Mouse (Mus musculus) forebrain, embryonic 15.5 days (tissue): Measurements from ENCODE around the gene Fmod. TPM values are rescaled to one million over a fixed set of nuclear protein-coding genes. Genes with fewer than 3 reads are reported as not detected.
A peak's percentile ranks its signal among the peaks of the same experiment; 100 is the strongest.

Experiments used
- ATAC-seq: fragments of 200-750 bp; cut with Nextera tagmentation; replicated peaks from 2 replicates; pipeline ENCODE4 v1.8.0; 2017; ENCODE audit warnings: mild to moderate bottlenecking, moderate TSS enrichment, moderate library complexity
- H3K27ac ChIP-seq: fragments of 300-500 bp; sonication (generic); replicated peaks from 2 replicates; pipeline ENCODE4 v1.5.1; 2015; ENCODE audit warnings: mild to moderate bottlenecking, inconsistent platforms
- H3K27me3 ChIP-seq: fragments of 300-500 bp; sonication (generic); 2 replicates; pipeline ENCODE4 v1.6.1; 2015; ENCODE audit warnings: inconsistent platforms
- H3K36me3 ChIP-seq: fragments of 300-500 bp; sonication (generic); 2 replicates; pipeline ENCODE4 v1.6.1; 2015; ENCODE audit warnings: mild to moderate bottlenecking, inconsistent platforms
- H3K4me1 ChIP-seq: fragments of 300-500 bp; sonication (generic); 2 replicates; pipeline ENCODE4 v1.6.1; 2015; ENCODE audit warnings: inconsistent platforms
- H3K4me2 ChIP-seq: fragments of 300-500 bp; sonication (generic); replicated peaks from 2 replicates; pipeline ENCODE4 v1.6.1; 2015; ENCODE audit warnings: mild to moderate bottlenecking, inconsistent platforms
- H3K4me3 ChIP-seq: fragments of 300-500 bp; sonication (generic); 2 replicates; pipeline ENCODE4 v1.5.1; 2015; ENCODE audit warnings: mild to moderate bottlenecking, inconsistent platforms
- H3K9ac ChIP-seq: fragments of 300-500 bp; sonication (generic); replicated peaks from 2 replicates; pipeline ENCODE4 v1.6.1; 2015; ENCODE audit warnings: mild to moderate bottlenecking, inconsistent platforms
- H3K9me3 ChIP-seq: fragments of 300-500 bp; sonication (generic); 2 replicates; pipeline ENCODE4 v1.6.1; 2016; ENCODE audit warnings: inconsistent platforms
- WGBS: fragments of 180-500 bp; shearing (Covaris S2); methylation state at CpG from one replicate; pipeline ENCODE4 v1.1.7; 2015; ENCODE audit warnings: mixed read lengths; 5-methylcytosine and 5-hydroxymethylcytosine counted together
- polyA plus RNA-seq: library from polyadenylated mRNA; unstranded; fragments of >200 nt; fragmentation: Nextera tagmentation; extraction: Ambion mirVana; gene quantifications from 2 replicates; pipeline ENCODE4 v1.2.1, GENCODE M21; 2015

Gene Fmod
- polyA plus RNA-seq, 1 experiment from 2014 or later, result 4.2 TPM

DNA sequence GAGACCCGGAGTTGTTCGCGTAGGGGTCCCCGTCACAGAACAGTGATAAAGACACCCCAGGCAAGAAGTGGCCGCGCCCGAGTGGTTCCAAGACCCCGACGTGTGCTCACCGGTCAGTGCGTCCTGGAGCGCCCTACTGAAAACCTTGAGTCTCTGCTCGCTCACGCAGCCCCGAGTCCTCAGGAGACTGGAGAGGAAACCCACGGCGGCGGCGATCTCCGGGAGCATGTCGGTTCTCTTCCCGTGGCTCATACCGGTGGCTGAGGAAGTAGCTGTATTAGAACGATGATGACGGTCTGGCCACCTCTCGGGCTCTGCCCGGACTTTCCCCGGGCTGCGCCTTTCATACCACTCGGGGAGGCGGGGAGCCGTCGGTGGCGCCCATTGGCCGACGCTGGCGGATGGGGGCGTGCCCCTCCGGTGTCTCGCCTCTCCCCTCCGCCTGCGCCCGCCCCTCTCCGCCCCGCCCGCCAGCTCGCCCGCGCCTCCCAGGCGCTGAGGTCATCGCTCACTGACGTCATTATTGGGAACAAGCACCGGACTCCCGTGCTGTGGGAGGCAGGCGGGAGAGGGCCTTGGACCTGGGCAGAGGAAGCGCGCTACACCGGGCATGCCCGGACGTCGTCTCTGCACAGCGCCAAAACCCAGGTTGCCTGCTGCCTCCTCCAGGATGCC, 41.9 kb downstream of the Fmod start, which contains the start of gene Btg2:
Btg2 (minus strand) TSS at position 319 of the 675 bp plus-strand sequence.
- H3K36me3 ChIP-seq, result peaks cover 4% of the 10 kb centered on the region; the same call in 1 of the 2 replicates
- H3K4me1 ChIP-seq, result peaks cover 54% of the 10 kb centered on the region
- H3K4me3 ChIP-seq, result peak within 1 kb of the TSS; percentile 91
- no peaks in the 10 kb centered on the region for H3K9me3 ChIP-seq
- under 1% methylated on average over 62 of the region's 62 CpGs for WGBS
- H3K27me3 ChIP-seq, result no peaks in the 10 kb centered on the region
- H3K27ac ChIP-seq, result peak within 1 kb of the TSS; percentile 92
- peak within 1 kb of the TSS; percentile 93 for H3K9ac ChIP-seq
- H3K4me2 ChIP-seq, result peak within 1 kb of the TSS; percentile 72
- peak; percentile 93 for ATAC-seq

- peak overlapping the region; percentile 93 for H3K9ac ChIP-seq
- H3K4me2 ChIP-seq, result peak overlapping the region; percentile 72
- peaks cover 4% of the 10 kb centered on the region; the same call in 1 of the 2 replicates for H3K36me3 ChIP-seq
- no peaks in the 10 kb centered on the region for H3K27me3 ChIP-seq
- H3K27ac ChIP-seq, result peak overlapping the region; percentile 92
- H3K4me3 ChIP-seq, result peak overlapping the region; percentile 91
- peak; percentile 37 for ATAC-seq
- H3K4me1 ChIP-seq, result peaks cover 54% of the 10 kb centered on the region
- H3K9me3 ChIP-seq, result no peaks in the 10 kb centered on the region
- WGBS, result 2% methylated on average over 9 of the region's 9 CpGs
These were observed 42.6 kb downstream of the Fmod start for GRCm38 (mm10) chr1:134079477-134080163.

DNA sequence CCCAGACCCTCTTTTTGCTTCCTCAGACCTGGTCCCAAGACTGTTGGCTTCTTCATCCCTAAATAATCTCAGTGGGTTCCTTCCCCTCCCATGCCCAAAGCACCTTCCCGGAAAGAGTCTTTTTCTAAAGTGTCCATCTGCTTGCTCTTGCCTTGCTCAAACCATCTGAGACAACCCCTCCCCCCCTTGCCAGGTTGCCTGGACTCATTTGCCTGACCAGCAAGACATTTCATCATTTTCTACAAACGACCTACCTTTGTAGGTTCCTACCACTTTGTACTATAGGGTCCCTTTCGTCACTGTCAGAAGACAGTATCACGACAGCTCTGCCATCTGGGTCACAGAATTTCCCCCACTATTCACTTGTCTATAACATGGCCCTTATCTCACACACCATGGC, 43.4 kb downstream of the Fmod start:
- no peak overlapping the region for H3K4me2 ChIP-seq
- 73% methylated on average over 4 of the region's 4 CpGs for WGBS
- H3K36me3 ChIP-seq, result no peaks in the 10 kb centered on the region
- peak overlapping the region; percentile 92 for H3K27ac ChIP-seq
- H3K9ac ChIP-seq, result no peak overlapping the region
- no peak overlapping the region for H3K4me3 ChIP-seq
- ATAC-seq, result no peak
- peaks cover 50% of the 10 kb centered on the region for H3K4me1 ChIP-seq
- H3K27me3 ChIP-seq, result no peaks in the 10 kb centered on the region
- no peaks in the 10 kb centered on the region for H3K9me3 ChIP-seq

- WGBS, result 92% methylated on average over 5 of the region's 5 CpGs
- H3K9ac ChIP-seq, result no peak overlapping the region
- peaks cover 46% of the 10 kb centered on the region for H3K4me1 ChIP-seq
- H3K9me3 ChIP-seq, result no peaks in the 10 kb centered on the region
- no peak overlapping the region for H3K27ac ChIP-seq
- no peaks in the 10 kb centered on the region for H3K27me3 ChIP-seq
- H3K36me3 ChIP-seq, result no peaks in the 10 kb centered on the region
- no peak overlapping the region for H3K4me3 ChIP-seq
- H3K4me2 ChIP-seq, result no peak overlapping the region
- ATAC-seq, result no peak
These were observed 43.9 kb downstream of the Fmod start for GRCm38 (mm10) chr1:134080881-134081450.

DNA sequence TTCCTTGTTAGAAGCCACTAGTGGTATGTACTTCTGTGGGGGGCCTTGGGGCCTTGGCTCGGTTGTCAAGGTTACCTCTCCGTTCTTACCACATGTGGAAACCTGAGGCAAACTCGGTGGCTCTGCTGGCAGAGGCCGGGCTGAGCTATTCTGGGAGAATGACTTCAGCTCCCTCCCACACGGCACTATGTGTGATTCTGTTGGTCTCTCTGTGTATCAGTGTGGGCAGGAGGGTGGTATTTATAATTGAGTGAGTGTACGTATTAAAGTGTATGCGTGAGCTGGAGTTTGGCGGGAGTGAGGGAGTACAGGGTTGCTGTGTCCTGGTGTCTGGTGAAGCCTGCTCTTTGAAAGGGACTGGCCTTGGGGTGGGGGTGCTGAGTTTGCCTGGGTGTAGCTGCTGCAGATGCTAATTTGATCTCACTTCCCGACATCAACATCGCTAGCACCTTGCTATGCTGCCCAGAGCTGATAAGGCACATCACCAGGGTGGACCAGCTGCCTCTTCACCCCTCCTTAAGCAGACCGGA, 46.0 kb downstream of the Fmod start:
- no peak overlapping the region for H3K4me2 ChIP-seq
- no peak overlapping the region for H3K9ac ChIP-seq
- H3K9me3 ChIP-seq, result no peaks in the 10 kb centered on the region
- no peaks in the 10 kb centered on the region for H3K36me3 ChIP-seq
- WGBS, result 62% methylated on average over 11 of the region's 11 CpGs
- peaks cover 37% of the 10 kb centered on the region for H3K4me1 ChIP-seq
- no peak overlapping the region for H3K4me3 ChIP-seq
- no peak for ATAC-seq
- H3K27ac ChIP-seq, result no peak overlapping the region
- no peaks in the 10 kb centered on the region for H3K27me3 ChIP-seq

- Histone ChIP-seq H3K27ac (no peak overlapping the region), H3K27me3 (no peaks in the 10 kb centered on the region), H3K36me3 (no peaks in the 10 kb centered on the region), H3K9ac (no peak overlapping the region), H3K9me3 (no peaks in the 10 kb centered on the region), H3K4me2 (no peak overlapping the region), H3K4me1 (peaks cover 32% of the 10 kb centered on the region), H3K4me3 (no peak overlapping the region)
- no peak for ATAC-seq
- WGBS, result 89% methylated on average over 8 of the region's 8 CpGs
These were observed 46.6 kb downstream of the Fmod start for GRCm38 (mm10) chr1:134083676-134084075.

- ATAC-seq, result no peak
- Histone ChIP-seq H3K9me3 (no peaks in the 10 kb centered on the region), H3K4me1 (peaks cover 32% of the 10 kb centered on the region), H3K27me3 (no peaks in the 10 kb centered on the region), H3K36me3 (no peaks in the 10 kb centered on the region), H3K9ac (no peak overlapping the region), H3K4me2 (no peak overlapping the region), H3K27ac (no peak overlapping the region), H3K4me3 (no peak overlapping the region)
- 69% methylated on average over 3 of the region's 3 CpGs for WGBS
These were observed 47.1 kb downstream of the Fmod start for GRCm38 (mm10) chr1:134084128-134084527.

DNA sequence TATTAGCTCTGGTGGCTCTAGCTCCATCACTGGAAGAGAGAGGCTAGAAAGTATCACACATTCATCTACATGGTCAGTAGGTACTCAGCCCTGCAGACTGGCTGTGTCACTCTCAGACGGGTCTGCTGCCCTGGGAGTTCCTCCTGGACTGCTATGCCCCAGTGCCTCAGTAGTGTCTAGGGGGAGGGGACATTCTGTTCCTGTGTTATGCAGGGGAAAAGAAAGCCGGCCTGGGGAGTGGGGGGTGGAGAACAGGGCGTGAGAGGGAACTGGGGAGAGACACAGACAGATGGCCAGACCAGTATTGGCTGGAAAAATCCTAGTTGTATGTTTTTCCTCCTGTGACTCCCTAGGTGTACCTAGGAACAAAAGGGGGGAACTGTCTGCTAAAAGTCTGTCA, 49.0 kb downstream of the Fmod start:
- ATAC-seq, result no peak
- Histone ChIP-seq H3K27ac (no peak overlapping the region), H3K27me3 (no peaks in the 10 kb centered on the region), H3K9me3 (no peaks in the 10 kb centered on the region), H3K4me1 (peaks cover 22% of the 10 kb centered on the region), H3K4me2 (no peak overlapping the region), H3K36me3 (no peaks in the 10 kb centered on the region), H3K4me3 (no peak overlapping the region), H3K9ac (no peak overlapping the region)
- WGBS, result 19% methylated on average over 3 of the region's 3 CpGs

- Histone ChIP-seq H3K9me3 (no peaks in the 10 kb centered on the region), H3K9ac (peak overlapping the region; percentile 13; the same call in 1 of the 2 replicates), H3K27me3 (no peaks in the 10 kb centered on the region), H3K4me1 (peaks cover 22% of the 10 kb centered on the region), H3K27ac (no peak overlapping the region), H3K36me3 (no peaks in the 10 kb centered on the region), H3K4me2 (no peak overlapping the region), H3K4me3 (no peak overlapping the region)
- WGBS, result 59% methylated on average over 16 of the region's 16 CpGs
- ATAC-seq, result no peak
These were observed 49.9 kb downstream of the Fmod start for GRCm38 (mm10) chr1:134086811-134087398.

DNA sequence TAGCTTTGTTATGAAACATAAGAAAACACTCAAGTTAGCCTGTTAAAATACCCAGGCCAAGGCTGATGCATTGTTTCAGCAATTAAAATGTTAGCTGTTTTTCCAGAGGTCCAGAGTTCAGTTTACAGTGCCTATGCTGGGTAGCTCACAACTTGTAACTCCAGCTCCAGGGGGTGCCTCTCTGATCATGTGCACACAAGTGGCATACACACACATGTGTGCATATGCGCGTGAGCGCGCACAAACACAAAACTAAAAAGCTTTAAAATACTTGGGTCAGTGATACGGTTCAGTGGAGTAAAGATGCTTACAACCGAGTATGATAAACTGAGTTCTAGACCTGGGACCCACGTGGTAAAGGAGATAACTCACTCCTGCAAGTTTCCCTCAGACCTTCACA, 52.0 kb downstream of the Fmod start:
- no peak overlapping the region for H3K4me3 ChIP-seq
- no peak overlapping the region for H3K27ac ChIP-seq
- no peaks in the 10 kb centered on the region for H3K27me3 ChIP-seq
- peaks cover 37% of the 10 kb centered on the region for H3K4me1 ChIP-seq
- no peaks in the 10 kb centered on the region for H3K9me3 ChIP-seq
- 88% methylated on average over 7 of the region's 7 CpGs for WGBS
- H3K36me3 ChIP-seq, result no peaks in the 10 kb centered on the region
- no peak overlapping the region for H3K4me2 ChIP-seq
- no peak for ATAC-seq
- H3K9ac ChIP-seq, result no peak overlapping the region

- ATAC-seq, result no peak
- Histone ChIP-seq H3K27me3 (no peaks in the 10 kb centered on the region), H3K4me2 (no peak overlapping the region), H3K4me1 (peaks cover 46% of the 10 kb centered on the region), H3K27ac (peak overlapping the region; percentile 75; the same call in 1 of the 2 replicates), H3K4me3 (no peak overlapping the region), H3K9ac (no peak overlapping the region), H3K9me3 (no peaks in the 10 kb centered on the region), H3K36me3 (no peaks in the 10 kb centered on the region)
- WGBS, result 91% methylated on average over 3 of the region's 3 CpGs
These were observed 54.8 kb downstream of the Fmod start for GRCm38 (mm10) chr1:134091851-134092250.

- no peak for ATAC-seq
These were observed 55.3 kb downstream of the Fmod start for GRCm38 (mm10) chr1:134092368-134092767.

More at GRCm38 (mm10) chr1:134092368-134092767, 55.3 kb downstream of the Fmod start:
- peak overlapping the region; percentile 58 for H3K9ac ChIP-seq
- H3K4me1 ChIP-seq, result peaks cover 50% of the 10 kb centered on the region
- WGBS, result 34% methylated on average over 6 of the region's 6 CpGs
- H3K4me2 ChIP-seq, result peak overlapping the region; percentile 78
- H3K27ac ChIP-seq, result peak overlapping the region; percentile 75
- no peaks in the 10 kb centered on the region for H3K27me3 ChIP-seq
- H3K9me3 ChIP-seq, result no peaks in the 10 kb centered on the region
- peak overlapping the region; percentile 48 for H3K4me3 ChIP-seq
- H3K36me3 ChIP-seq, result no peaks in the 10 kb centered on the region
